Mouse (Mus musculus): ENCODE measurements around the gene Uqcr11. TPM values are rescaled to one million over a fixed set of nuclear protein-coding genes. Genes with fewer than 3 reads are reported as not detected.

Uqcr11 gene
- polyA plus RNA-seq, 1 experiment = 182 TPM

DNA sequence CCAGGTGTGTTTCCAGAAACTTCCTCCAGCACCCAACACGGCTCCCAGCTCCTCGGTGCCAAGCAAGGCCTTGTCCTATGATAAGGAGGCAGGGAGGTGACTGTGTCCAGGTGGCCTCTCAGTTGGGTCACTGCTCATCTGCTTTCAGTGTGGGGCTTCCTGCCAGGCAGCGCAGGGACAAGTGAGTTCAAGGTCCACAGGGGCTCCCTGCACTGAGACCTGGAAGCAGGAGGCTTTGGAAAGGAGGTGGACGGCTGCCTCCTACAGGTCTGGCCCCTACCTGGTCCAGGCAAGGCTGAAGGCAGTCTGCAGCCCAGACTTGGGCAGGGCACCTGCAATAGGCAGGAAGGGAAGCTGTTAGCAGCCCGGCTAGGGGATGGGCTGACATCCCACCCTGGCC, 13.9 kb downstream of the Uqcr11 start:
- no peak overlapping the region for H3K27ac ChIP-seq (ENCODE audit: insufficient read depth, low read length)
- no peak for TF ChIP-seq CTCF (IDR thresholded peaks at IDR 0.05; ENCODE audit: borderline replicate concordance, insufficient read depth, low read length)
- H3K4me1 ChIP-seq (ENCODE audit: control insufficient read depth, insufficient read depth, low read length) = peaks cover 3% of the 10 kb centered on the region; the same call in 1 of the 2 replicates
- no peak overlapping the region for H3K4me3 ChIP-seq (ENCODE audit: insufficient read depth, low read length)

DNA sequence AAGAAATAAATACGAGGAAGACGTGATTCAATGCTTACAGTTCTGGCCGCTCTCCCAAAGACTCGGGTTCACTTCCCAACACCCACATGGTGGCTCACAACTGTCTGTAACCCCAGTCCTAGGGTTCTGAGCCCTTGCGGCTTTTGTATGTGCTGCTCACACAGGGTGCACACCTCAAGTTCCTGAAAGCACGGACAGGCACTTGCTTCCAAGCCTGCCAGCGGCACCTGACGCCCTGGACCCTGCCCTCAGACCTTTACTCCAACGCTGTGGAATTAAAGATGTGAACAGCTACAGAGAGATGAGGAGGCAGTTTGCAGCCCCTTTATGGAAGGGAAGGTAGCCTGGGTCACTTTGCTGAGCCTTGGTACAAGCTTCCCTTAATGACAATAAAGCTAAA, 15.9 kb downstream of the Uqcr11 start:
- Histone ChIP-seq H3K27ac (ENCODE audit: insufficient read depth, low read length) (no peak overlapping the region), H3K4me3 (ENCODE audit: insufficient read depth, low read length) (no peak overlapping the region), H3K4me1 (ENCODE audit: control insufficient read depth, insufficient read depth, low read length) (no peaks in the 10 kb centered on the region)
- no peak for TF ChIP-seq CTCF (IDR thresholded peaks at IDR 0.05; ENCODE audit: borderline replicate concordance, insufficient read depth, low read length)
- no peak for TF ChIP-seq POLR2A (IDR thresholded peaks at IDR 0.05; ENCODE audit: low read depth, low read length)

DNA sequence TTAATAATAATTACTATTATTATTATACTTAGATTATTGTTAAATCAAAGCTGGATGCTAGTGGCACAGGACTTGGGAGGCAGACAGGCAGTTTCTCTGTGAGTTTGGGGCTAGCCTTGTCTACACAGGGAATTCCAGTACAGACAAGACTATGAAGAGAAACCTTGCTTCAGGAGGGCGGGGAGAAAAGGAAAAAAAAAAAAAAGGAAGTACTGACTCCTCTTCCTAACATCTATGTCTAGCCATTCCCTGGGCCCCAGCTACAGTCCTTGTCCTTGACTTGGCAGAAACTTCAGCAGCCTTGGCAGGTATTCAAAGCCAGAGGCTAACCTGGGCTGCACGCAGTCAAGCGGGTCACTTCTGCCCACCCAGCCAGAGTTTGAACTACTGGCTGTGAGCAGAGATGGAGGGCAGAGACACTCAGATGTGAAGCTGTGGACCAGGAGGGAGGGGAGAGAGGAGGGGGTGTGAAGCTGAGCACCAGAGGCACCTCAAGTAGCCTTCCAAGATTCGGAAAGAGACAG, 17.4 kb downstream of the Uqcr11 start:
- no peak for TF ChIP-seq POLR2A (IDR thresholded peaks at IDR 0.05; ENCODE audit: low read depth, low read length)
- TF ChIP-seq CTCF (IDR thresholded peaks at IDR 0.05; ENCODE audit: borderline replicate concordance, insufficient read depth, low read length) = no peak
- Histone ChIP-seq H3K4me1 (ENCODE audit: control insufficient read depth, insufficient read depth, low read length) (peaks cover 4% of the 10 kb centered on the region; the same call in 1 of the 2 replicates), H3K27ac (ENCODE audit: insufficient read depth, low read length) (no peak overlapping the region), H3K4me3 (ENCODE audit: insufficient read depth, low read length) (no peak overlapping the region)

DNA sequence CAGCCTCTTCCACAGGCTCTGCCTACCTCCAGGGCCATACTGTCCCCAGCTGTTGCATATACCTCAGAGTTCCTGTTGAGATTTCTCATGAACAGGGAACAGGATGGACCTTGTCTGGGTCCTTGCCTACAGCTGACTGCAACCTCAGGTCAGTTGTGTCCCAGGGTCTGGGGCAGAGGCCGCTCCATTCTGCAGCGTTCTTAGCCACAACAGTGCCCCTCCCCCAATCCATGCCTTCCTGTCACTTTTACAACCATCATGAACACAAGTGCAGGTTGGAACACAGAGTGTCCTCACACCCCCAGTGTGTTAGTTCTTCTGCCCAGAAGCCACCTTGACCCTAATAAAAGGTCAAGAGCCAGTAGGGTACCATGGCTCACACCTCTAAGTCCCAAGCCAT, 17.9 kb downstream of the Uqcr11 start:
- no peak overlapping the region for H3K27ac ChIP-seq (ENCODE audit: insufficient read depth, low read length)
- no peak overlapping the region for H3K4me3 ChIP-seq (ENCODE audit: insufficient read depth, low read length)
- TF ChIP-seq POLR2A (IDR thresholded peaks at IDR 0.05; ENCODE audit: low read depth, low read length) (no peak), CTCF (IDR thresholded peaks at IDR 0.05; ENCODE audit: borderline replicate concordance, insufficient read depth, low read length) (no peak)
- peaks cover 4% of the 10 kb centered on the region; the same call in 1 of the 2 replicates for H3K4me1 ChIP-seq (ENCODE audit: control insufficient read depth, insufficient read depth, low read length)

DNA sequence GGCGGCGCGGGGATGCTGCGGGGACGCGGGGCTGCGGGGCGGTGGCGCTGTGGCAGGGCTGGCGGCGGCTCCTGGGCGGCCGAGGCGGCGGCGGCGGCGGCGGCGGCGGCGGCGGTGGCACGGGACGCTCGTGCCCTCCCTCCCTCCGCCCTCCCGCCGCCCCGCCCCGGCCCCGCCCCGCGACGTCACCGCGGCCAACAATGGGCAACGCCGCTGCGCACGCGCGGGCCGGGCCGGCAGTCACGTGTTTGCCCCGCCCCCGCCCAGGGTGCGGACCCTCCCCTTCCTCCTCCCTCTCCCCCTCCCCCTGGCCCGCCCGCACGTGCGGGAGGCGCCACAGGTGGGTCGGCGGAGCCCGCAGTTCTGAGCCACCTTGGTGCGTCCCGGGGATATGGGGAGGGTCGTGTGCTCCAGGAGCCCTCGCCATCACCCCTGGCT, 19.1 kb downstream of the Uqcr11 start, which contains the start of gene Mex3d:
Gene Mex3d, minus strand, starts transcription at position 138 of the 438 bp plus-strand sequence.
- Histone ChIP-seq H3K4me3 (ENCODE audit: insufficient read depth, low read length) (peak within 1 kb of the TSS; percentile 91), H3K4me1 (ENCODE audit: control insufficient read depth, insufficient read depth, low read length) (peaks cover 4% of the 10 kb centered on the region; the same call in 1 of the 2 replicates), H3K27ac (ENCODE audit: insufficient read depth, low read length) (peak within 1 kb of the TSS; percentile 51)
- TF ChIP-seq CTCF (IDR thresholded peaks at IDR 0.05; ENCODE audit: borderline replicate concordance, insufficient read depth, low read length) (no peak), POLR2A (IDR thresholded peaks at IDR 0.05; ENCODE audit: low read depth, low read length) (peak; percentile 67)

DNA sequence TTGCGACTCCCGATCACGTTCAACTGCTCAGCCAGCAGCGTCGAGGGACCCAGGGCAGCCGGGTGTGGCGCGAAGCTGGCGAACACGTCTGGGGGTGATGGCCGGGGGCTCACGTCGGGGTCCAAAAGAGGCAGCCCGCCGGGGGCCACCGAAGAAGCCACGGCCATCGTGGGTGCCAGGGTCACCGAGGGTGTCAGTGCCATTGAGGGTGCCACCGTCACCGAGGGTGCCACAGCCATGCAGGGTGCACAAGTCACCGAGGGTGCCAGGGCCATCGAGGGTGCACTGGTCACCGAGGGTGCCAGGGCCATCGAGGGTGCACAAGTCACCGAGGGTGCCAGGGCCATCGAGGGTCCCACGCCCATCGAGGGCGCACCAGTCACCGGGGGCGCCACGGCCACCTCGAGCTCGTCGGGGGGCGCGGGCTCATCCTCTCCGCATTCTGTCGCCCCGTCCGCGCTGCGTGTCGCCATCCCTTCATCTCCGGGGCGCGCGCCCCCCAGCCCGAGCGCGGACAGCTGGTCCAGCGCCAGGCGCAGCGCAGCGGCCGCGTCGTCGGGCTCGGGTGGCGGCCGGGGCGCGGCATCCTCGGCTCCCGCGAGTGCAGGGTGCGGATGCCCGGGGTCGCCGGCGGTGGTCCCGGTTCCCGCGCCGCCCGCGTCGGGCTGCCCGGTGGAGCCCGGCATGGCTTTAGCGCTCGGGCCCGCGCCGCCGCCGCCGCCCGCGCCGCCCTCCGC, 19.7 kb downstream of the Uqcr11 start:
- H3K4me3 ChIP-seq (ENCODE audit: insufficient read depth, low read length) = peak overlapping the region; percentile 91
- TF ChIP-seq POLR2A (IDR thresholded peaks at IDR 0.05; ENCODE audit: low read depth, low read length) (peak; percentile 16; the same call in 1 of the 2 replicates), CTCF (IDR thresholded peaks at IDR 0.05; ENCODE audit: borderline replicate concordance, insufficient read depth, low read length) (no peak)
- peaks cover 4% of the 10 kb centered on the region; the same call in 1 of the 2 replicates for H3K4me1 ChIP-seq (ENCODE audit: control insufficient read depth, insufficient read depth, low read length)
- H3K27ac ChIP-seq (ENCODE audit: insufficient read depth, low read length) = peak overlapping the region; percentile 51

DNA sequence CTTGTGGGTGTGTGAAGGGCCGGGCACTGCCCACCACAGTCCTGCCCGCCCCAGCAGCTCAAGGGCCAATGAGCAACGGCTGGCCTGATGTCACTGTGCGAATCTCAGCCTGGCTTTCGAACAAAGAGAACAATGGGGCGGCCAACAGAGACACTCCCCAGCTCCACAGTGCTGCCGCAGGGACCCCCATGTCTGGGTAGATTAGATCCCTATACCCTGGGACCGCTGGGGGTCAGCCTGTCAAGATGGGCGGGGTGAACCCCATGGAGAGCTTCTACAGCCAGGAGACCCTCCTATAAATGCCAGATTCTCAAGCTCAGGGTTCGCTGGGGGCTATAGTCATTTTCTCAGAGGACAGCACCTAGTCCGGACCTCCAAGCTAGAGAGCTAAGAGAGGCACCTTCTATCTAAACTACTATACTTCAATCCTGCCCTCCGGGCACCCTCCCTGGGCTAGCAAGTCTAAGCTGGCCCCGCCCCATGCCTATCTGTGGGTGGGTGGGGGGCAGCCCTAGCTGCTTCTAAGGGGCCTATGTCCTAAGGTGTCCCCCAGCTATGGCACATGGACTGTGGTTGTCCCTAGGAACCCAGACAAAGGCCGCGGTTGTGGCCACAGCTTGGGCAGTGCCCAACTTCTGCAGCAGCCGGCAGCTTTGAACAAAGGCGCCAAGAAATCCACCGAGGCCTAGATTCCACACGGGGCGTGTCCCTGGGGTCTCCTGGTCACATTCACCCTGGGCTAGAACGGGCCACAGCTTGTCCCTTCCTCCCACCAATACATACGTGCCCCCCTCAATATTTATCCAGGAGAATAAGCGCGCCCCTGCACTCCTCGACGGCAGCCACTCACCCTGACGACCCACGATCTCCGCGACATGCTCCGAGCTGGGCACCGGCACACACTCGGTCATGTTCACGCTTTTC, 20.6 kb downstream of the Uqcr11 start:
- TF ChIP-seq POLR2A (IDR thresholded peaks at IDR 0.05; ENCODE audit: low read depth, low read length) = peak; percentile 85
- no peak for TF ChIP-seq CTCF (IDR thresholded peaks at IDR 0.05; ENCODE audit: borderline replicate concordance, insufficient read depth, low read length)
- peak overlapping the region; percentile 91 for H3K4me3 ChIP-seq (ENCODE audit: insufficient read depth, low read length)
- H3K4me1 ChIP-seq (ENCODE audit: control insufficient read depth, insufficient read depth, low read length) = peaks cover 4% of the 10 kb centered on the region; the same call in 1 of the 2 replicates
- H3K27ac ChIP-seq (ENCODE audit: insufficient read depth, low read length) = peak overlapping the region; percentile 51

DNA sequence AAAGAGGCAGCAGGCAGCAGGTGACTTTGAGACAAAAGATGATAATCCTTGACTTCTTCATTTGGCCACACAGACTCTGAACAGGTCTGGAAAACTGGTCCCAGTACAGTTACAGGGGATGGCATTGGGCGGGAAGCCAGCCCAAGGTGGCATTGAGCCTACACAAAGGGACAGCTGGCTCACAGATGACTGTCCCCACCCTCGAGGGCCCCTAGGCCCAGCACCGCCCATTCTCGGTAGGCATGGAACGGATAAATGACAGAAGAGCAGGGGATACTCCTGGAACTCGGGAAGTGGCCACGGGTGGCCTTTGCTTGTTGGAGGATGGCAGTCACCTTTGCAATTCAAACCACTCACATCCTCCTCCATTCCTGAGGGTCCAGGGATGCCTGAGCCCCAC, 21.3 kb downstream of the Uqcr11 start:
- no peak for TF ChIP-seq CTCF (IDR thresholded peaks at IDR 0.05; ENCODE audit: borderline replicate concordance, insufficient read depth, low read length)
- TF ChIP-seq POLR2A (IDR thresholded peaks at IDR 0.05; ENCODE audit: low read depth, low read length) = no peak
- H3K27ac ChIP-seq (ENCODE audit: insufficient read depth, low read length) = no peak overlapping the region
- peaks cover 4% of the 10 kb centered on the region; the same call in 1 of the 2 replicates for H3K4me1 ChIP-seq (ENCODE audit: control insufficient read depth, insufficient read depth, low read length)
- H3K4me3 ChIP-seq (ENCODE audit: insufficient read depth, low read length) = peak overlapping the region; percentile 91

DNA sequence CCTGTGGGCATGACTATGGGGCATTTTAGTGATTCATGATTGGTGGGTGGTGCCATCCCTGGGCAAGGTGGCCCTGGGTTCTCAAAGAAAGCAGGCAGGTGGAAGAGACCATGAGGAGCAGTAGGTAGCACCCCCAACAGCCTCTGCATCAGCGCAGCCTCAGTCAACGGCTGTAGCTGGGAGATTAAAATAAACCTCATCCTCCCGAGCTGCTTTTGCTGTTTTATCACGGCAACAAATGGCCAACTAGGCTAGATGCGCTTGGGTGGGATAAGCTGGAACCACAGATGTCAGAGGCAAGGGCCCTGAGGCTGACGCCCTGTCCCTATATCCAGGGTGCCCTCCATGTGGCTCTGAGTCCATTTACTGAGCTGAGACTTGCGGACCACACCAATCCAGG, 21.9 kb downstream of the Uqcr11 start:
- H3K4me1 ChIP-seq (ENCODE audit: control insufficient read depth, insufficient read depth, low read length) = peaks cover 4% of the 10 kb centered on the region; the same call in 1 of the 2 replicates
- H3K27ac ChIP-seq (ENCODE audit: insufficient read depth, low read length) = no peak overlapping the region
- H3K4me3 ChIP-seq (ENCODE audit: insufficient read depth, low read length) = peak overlapping the region; percentile 91
- TF ChIP-seq CTCF (IDR thresholded peaks at IDR 0.05; ENCODE audit: borderline replicate concordance, insufficient read depth, low read length) = no peak
- TF ChIP-seq POLR2A (IDR thresholded peaks at IDR 0.05; ENCODE audit: low read depth, low read length) = no peak

All from embryonic fibroblast, embryonic 13.5 days (primary cell).